Mouse (Mus musculus): ENCODE measurements around the gene Olfr201.

GRCm38 (mm10) chr16:59286693-59287092 lies 14.3 kb upstream of the Olfr201 start, which contains the start of gene Olfr202:
- TF ChIP-seq CTCF (IDR thresholded peaks at IDR 0.05; ENCODE audit: borderline replicate concordance, insufficient read depth, low read length) (no peak), POLR2A (IDR thresholded peaks at IDR 0.05; ENCODE audit: low read depth, low read length) (no peak)
